Mouse (Mus musculus): ENCODE results near the gene Hand1. TPM values are rescaled to one million over a fixed set of nuclear protein-coding genes. Genes with fewer than 3 reads are reported as not detected.
"Not testable (repeated sequence)": the region's sequence is repeated elsewhere in the genome, so short reads cannot be mapped to it uniquely, and the experiment has no call there.

The Hand1 gene
- polyA plus RNA-seq, 1 experiment from 2014 or later, result not detected

DNA sequence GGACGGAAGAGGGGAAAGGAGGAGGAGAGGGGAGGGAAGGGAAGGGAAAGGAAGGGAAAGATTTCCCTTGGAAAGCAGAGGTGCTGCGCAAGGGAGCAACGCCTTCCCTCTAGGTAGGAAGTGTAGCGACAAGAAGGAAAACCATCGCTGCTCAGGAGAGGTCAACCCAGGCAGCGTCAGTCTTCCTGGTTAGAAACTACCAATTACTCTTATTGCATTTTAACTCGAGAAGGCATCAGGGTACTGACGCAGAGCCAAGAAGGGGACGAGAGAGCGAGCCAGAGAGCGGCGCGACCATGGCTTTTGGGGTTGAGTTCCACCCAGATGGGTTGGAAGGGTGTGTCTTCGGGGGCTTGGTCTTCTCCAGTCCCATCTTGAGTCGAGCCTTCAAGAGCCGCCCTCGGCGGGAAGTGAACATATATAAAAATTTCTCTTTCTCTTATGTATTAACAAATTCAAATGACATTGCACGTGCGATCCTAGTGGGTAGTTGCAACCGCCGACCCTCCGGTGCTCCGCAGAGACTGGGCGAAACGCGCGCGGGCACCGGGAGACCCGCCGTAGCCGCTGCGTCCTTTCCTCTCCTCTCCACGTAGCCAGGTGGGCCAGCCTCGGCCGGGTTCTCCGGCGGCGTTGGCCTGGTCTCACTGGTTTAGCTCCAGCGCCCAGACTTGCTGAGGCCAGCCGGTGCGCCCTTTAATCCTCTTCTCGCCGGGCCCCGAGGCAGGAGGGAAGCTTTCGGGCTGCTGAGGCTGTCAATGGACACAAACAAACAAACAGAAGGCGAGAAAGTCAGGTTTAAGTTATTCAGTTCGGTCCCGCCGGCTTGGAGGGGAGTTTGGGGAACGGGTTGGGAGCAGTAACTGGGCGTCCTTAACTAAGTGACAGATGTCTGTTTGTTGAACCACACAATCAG lies 3.4 kb downstream of the Hand1 start:
- no peak for ATAC-seq (ENCODE audit: low FRiP score)
- H3K27me3 ChIP-seq (ENCODE audit: control insufficient read depth, insufficient read depth, low read length), result peaks cover 92% of the 10 kb centered on the region
- no peak overlapping the region for H3K27ac ChIP-seq (ENCODE audit: low read depth, low read length)
- H3K4me2 ChIP-seq, result no peak overlapping the region
- H3K9ac ChIP-seq (ENCODE audit: low read length), result no peak overlapping the region
- H3K4me1 ChIP-seq (ENCODE audit: control insufficient read depth, insufficient read depth, low read length), result peaks cover 14% of the 10 kb centered on the region
- H3K36me3 ChIP-seq (ENCODE audit: control insufficient read depth, insufficient read depth, low read length), result no peaks in the 10 kb centered on the region
- DNase-seq (ENCODE audit: low spot score, missing footprints), result peak; percentile 97
- no peak overlapping the region for H3K4me3 ChIP-seq (ENCODE audit: low read depth, low read length)
- no peaks in the 10 kb centered on the region for H3K9me3 ChIP-seq (ENCODE audit: control insufficient read depth, low read length)
- WGBS, result 1% methylated on average over 53 of the region's 53 CpGs

DNA sequence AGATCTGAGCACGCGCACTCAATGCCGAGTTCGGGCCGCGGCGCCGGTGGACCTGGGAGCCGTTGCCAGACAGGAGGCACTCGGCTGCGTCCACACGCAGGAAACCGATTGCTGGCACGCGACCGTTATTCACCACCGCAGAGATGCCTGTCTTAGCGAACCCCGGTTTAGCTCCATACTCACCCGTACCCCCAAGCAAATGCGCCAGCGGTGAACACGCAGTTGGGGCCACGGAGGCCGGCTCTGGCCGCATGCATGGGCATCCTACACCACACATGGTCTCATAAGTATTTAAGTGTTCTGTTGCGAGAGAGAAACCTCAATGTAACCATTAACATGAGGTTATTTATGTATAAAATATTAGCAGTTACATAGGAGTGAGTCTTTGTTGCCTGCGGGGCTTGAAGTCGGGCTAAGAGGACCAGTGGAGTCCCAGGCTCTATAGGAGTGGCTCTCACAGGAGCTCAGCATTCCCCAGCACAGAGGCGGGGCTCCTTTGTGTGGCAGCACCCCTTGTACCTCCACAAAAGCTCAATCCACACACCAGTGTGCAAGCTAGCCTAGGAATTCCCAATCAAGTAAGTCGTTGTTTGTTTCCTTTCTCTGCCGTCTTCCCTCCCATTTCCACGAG lies 4.6 kb downstream of the Hand1 start:
- peaks cover 80% of the 10 kb centered on the region for H3K27me3 ChIP-seq (ENCODE audit: control insufficient read depth, insufficient read depth, low read length)
- peak overlapping the region; percentile 24 for H3K4me3 ChIP-seq (ENCODE audit: low read depth, low read length)
- under 1% methylated on average over 33 of the region's 33 CpGs for WGBS
- no peak overlapping the region for H3K27ac ChIP-seq (ENCODE audit: low read depth, low read length)
- DNase-seq (ENCODE audit: low spot score, missing footprints), result peak; percentile 97
- peak overlapping the region; percentile 44 for H3K4me2 ChIP-seq
- peaks cover 14% of the 10 kb centered on the region for H3K4me1 ChIP-seq (ENCODE audit: control insufficient read depth, insufficient read depth, low read length)
- no peaks in the 10 kb centered on the region for H3K9me3 ChIP-seq (ENCODE audit: control insufficient read depth, low read length)
- ATAC-seq (ENCODE audit: low FRiP score), result no peak
- peak overlapping the region; percentile 18 for H3K9ac ChIP-seq (ENCODE audit: low read length)
- no peaks in the 10 kb centered on the region for H3K36me3 ChIP-seq (ENCODE audit: control insufficient read depth, insufficient read depth, low read length)

DNA sequence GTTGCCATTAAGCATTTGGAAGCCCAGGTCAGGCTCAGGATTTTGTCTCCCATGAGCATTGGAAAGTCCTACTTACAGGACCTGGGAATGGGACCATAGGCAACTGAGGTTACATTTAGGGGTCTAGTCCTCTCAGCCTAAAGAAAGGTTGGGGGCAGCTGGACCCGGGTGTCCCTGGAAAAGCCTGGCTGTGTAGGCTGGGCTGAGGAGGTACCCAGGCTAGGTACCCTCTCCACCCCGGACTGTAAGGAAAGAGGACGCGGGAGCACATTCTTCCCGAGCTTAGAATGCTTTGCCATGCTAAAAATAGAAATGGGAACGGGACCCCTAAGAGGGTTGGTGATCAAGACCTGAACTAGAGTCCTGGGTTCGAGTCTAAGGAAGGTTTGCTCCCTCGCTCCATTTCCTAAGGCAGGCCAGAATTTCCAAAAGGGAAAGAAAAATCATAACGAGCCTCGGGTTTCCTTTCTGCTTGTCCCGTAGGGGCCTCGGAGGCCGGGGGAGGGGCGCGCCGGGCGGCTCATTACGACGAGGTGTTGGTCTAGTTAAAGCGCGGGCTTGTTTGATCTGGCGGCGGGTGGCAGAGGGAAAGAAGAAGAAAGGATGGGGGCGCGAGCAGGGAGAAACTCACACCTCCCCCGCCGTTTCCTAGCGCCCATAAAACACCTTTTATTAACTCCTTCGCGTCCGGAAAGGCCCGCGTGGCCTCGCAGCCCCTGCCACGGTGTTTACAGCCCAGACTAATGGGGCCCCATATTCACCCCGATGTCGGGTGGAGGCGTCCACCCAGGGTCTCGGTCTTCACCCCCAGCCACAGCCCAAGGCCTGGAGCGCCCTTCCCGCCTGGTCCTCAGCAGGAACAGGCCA lies 5.3 kb downstream of the Hand1 start:
- Histone ChIP-seq H3K9ac (ENCODE audit: low read length) (peak overlapping the region; percentile 18; the same call in 1 of the 2 replicates), H3K4me1 (ENCODE audit: control insufficient read depth, insufficient read depth, low read length) (peaks cover 14% of the 10 kb centered on the region), H3K36me3 (ENCODE audit: control insufficient read depth, insufficient read depth, low read length) (no peaks in the 10 kb centered on the region), H3K27ac (ENCODE audit: low read depth, low read length) (no peak overlapping the region), H3K4me2 (peak overlapping the region; percentile 44), H3K4me3 (ENCODE audit: low read depth, low read length) (peak overlapping the region; percentile 24), H3K9me3 (ENCODE audit: control insufficient read depth, low read length) (no peaks in the 10 kb centered on the region), H3K27me3 (ENCODE audit: control insufficient read depth, insufficient read depth, low read length) (peaks cover 72% of the 10 kb centered on the region)
- ATAC-seq (ENCODE audit: low FRiP score) (0 out of 2 replicates have a peak, but pooled peaks have one; percentile 30), DNase-seq (ENCODE audit: low spot score, missing footprints) (peak; percentile 93)
- WGBS, result under 1% methylated on average over 38 of the region's 41 CpGs

DNA sequence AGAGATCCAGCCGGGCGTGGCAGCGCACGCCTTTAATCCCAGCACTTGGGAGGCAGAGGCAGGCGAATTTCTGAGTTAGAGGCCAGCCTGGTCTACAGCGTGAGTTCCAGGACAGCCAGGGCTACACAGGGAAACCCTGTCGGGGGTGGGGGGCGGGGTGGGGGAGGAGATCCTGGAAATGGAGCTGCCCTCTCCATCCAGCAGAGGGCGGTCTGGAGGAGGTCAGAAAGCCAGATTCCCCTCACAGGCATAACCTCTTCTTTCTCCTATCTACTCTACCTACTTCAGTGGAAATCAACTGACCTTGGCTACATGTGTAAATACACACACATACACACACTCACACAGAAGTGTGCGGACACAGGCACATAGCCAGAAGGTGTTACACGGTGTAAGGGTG lies 7.4 kb downstream of the Hand1 start:
- not testable (repeated sequence) for ATAC-seq (ENCODE audit: low FRiP score); H3K4me3 ChIP-seq (ENCODE audit: low read depth, low read length); H3K27ac ChIP-seq (ENCODE audit: low read depth, low read length); H3K4me2 ChIP-seq; H3K36me3 ChIP-seq (ENCODE audit: control insufficient read depth, insufficient read depth, low read length); H3K9me3 ChIP-seq (ENCODE audit: control insufficient read depth, low read length); DNase-seq (ENCODE audit: low spot score, missing footprints); H3K9ac ChIP-seq (ENCODE audit: low read length)
- peaks cover 52% of the 10 kb centered on the region for H3K27me3 ChIP-seq (ENCODE audit: control insufficient read depth, insufficient read depth, low read length)
- WGBS, result 43% methylated on average over 11 of the region's 11 CpGs
- peaks cover 14% of the 10 kb centered on the region for H3K4me1 ChIP-seq (ENCODE audit: control insufficient read depth, insufficient read depth, low read length)

DNA sequence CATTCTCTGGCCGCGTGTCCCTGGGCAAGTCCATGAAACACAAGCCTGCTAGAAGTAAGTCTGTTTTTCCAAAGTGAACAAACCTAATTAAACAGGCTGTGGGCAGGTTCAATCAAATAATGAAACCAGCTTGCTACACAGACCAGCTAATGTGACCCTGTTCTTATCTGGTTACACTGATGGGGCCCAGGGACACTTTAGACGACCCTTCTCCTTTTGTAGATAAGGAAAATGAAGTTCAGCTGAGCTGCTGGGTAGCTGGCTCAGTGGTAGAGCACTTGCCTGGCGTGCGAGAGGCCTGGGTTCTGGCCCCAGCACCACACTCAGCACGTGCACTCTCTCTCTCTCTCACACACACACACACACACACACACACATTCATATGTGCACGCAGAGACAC lies 8.9 kb downstream of the Hand1 start:
- no peak overlapping the region for H3K4me2 ChIP-seq
- no peaks in the 10 kb centered on the region for H3K9me3 ChIP-seq (ENCODE audit: control insufficient read depth, low read length)
- peak; percentile 41 for DNase-seq (ENCODE audit: low spot score, missing footprints)
- H3K4me1 ChIP-seq (ENCODE audit: control insufficient read depth, insufficient read depth, low read length), result peaks cover 8% of the 10 kb centered on the region
- no peak overlapping the region for H3K9ac ChIP-seq (ENCODE audit: low read length)
- ATAC-seq (ENCODE audit: low FRiP score), result no peak
- no peak overlapping the region for H3K27ac ChIP-seq (ENCODE audit: low read depth, low read length)
- 72% methylated on average over 7 of the region's 7 CpGs for WGBS
- peaks cover 37% of the 10 kb centered on the region for H3K27me3 ChIP-seq (ENCODE audit: control insufficient read depth, insufficient read depth, low read length)
- no peak overlapping the region for H3K4me3 ChIP-seq (ENCODE audit: low read depth, low read length)
- no peaks in the 10 kb centered on the region for H3K36me3 ChIP-seq (ENCODE audit: control insufficient read depth, insufficient read depth, low read length)

DNA sequence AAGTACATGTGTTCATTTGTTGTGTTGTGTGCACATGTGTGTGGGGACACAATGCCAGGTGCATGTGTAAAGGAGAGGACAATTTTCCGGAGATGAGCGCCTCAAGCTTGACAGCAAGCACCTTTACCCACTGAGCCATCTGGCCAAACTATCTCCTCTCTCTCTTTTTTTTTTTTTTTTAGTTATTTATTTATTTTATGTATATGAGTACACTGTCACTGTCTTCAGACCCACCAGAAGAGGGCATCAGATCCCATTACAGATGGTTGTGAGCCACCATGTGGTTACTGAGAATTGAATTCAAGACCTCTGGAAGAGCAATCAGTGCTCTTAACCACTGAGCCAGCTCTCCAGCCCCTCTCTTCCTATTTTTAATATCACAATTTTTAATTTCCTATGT lies 9.5 kb downstream of the Hand1 start:
- H3K36me3 ChIP-seq (ENCODE audit: control insufficient read depth, insufficient read depth, low read length); H3K9me3 ChIP-seq (ENCODE audit: control insufficient read depth, low read length); H3K4me3 ChIP-seq (ENCODE audit: low read depth, low read length); H3K9ac ChIP-seq (ENCODE audit: low read length); H3K4me2 ChIP-seq; H3K4me1 ChIP-seq (ENCODE audit: control insufficient read depth, insufficient read depth, low read length); H3K27ac ChIP-seq (ENCODE audit: low read depth, low read length); ATAC-seq (ENCODE audit: low FRiP score); DNase-seq (ENCODE audit: low spot score, missing footprints): not testable (repeated sequence)
- H3K27me3 ChIP-seq (ENCODE audit: control insufficient read depth, insufficient read depth, low read length), result peaks cover 32% of the 10 kb centered on the region
- 91% methylated on average over 2 of the region's 2 CpGs for WGBS

DNA sequence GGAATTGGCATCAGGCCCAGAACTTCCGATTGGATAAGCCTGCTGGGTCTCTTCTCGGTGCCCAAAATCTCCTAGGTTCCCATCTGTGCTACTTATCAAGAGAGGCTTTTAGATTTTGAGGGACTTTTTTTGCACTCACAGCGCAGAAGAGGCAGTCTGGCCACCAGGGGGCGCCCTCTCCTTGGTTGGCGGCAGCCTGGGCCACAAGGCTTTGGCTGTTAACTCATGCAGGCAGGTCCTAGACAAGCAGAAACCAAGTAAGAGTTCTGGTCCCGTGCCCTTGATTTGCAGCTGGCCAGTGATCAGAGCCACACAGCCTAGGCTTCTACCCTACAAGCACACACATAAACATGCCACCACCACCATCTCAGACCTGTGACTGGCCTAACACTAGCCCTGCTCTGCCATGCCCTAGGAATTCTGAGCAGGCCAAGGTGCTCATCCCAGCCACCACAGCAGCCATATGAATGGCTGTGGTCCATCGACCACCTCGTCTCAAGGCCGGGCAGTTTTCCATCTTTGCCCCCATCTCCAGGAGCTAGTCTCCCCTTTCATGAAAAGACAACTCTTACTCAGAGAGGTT lies 12.5 kb downstream of the Hand1 start:
- peak; percentile 98 for DNase-seq (ENCODE audit: low spot score, missing footprints)
- Histone ChIP-seq H3K36me3 (ENCODE audit: control insufficient read depth, insufficient read depth, low read length) (no peaks in the 10 kb centered on the region; the same call in 1 of the 2 replicates), H3K27me3 (ENCODE audit: control insufficient read depth, insufficient read depth, low read length) (peaks cover 4% of the 10 kb centered on the region; the same call in 1 of the 2 replicates), H3K9ac (ENCODE audit: low read length) (no peak overlapping the region), H3K27ac (ENCODE audit: low read depth, low read length) (no peak overlapping the region), H3K9me3 (ENCODE audit: control insufficient read depth, low read length) (no peaks in the 10 kb centered on the region), H3K4me3 (ENCODE audit: low read depth, low read length) (no peak overlapping the region), H3K4me1 (ENCODE audit: control insufficient read depth, insufficient read depth, low read length) (no peaks in the 10 kb centered on the region), H3K4me2 (no peak overlapping the region)
- WGBS, result 34% methylated on average over 9 of the region's 9 CpGs
- ATAC-seq (ENCODE audit: low FRiP score), result 0 out of 2 replicates have a peak, but pooled peaks have one; percentile 48

DNA sequence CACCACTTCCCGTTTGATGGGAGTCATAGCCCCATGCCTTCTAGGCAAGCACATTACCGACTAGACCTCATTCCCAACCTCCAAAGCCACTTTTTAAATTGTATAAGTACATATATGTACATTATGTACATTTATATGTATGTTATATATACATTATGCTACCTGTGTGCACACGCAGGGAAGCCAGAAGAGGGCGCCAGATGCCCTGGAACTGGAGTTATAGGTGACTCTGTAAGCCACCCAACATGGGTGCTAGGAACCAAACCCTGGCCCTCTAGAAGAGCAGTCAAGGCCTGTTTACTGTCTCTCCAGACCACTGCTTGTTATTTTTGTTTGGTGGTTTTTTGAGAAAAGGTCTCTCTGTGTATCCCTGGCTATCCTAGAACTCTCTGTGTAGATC lies 14.4 kb downstream of the Hand1 start:
- no peaks in the 10 kb centered on the region; the same call in 1 of the 2 replicates for H3K36me3 ChIP-seq (ENCODE audit: control insufficient read depth, insufficient read depth, low read length)
- H3K4me2 ChIP-seq, result no peak overlapping the region
- 83% methylated on average over 4 of the region's 4 CpGs for WGBS
- no peak for ATAC-seq (ENCODE audit: low FRiP score)
- no peaks in the 10 kb centered on the region for H3K9me3 ChIP-seq (ENCODE audit: control insufficient read depth, low read length)
- no peak for DNase-seq (ENCODE audit: low spot score, missing footprints)
- H3K9ac ChIP-seq (ENCODE audit: low read length), result no peak overlapping the region
- H3K4me1 ChIP-seq (ENCODE audit: control insufficient read depth, insufficient read depth, low read length), result no peaks in the 10 kb centered on the region
- H3K4me3 ChIP-seq (ENCODE audit: low read depth, low read length), result no peak overlapping the region
- H3K27ac ChIP-seq (ENCODE audit: low read depth, low read length), result no peak overlapping the region
- no peaks in the 10 kb centered on the region for H3K27me3 ChIP-seq (ENCODE audit: control insufficient read depth, insufficient read depth, low read length)
